Mouse (Mus musculus) hindbrain, embryonic 12.5 days (tissue): ENCODE data around the gene Gm43951. TPM values are rescaled to one million over a fixed set of nuclear protein-coding genes. Genes with fewer than 3 reads are reported as not detected.

Experiments used
- ATAC-seq: fragments of 200-750 bp; cut with Nextera tagmentation; 2 replicates; pipeline ENCODE4 v1.8.0; 2017; ENCODE audit warnings: moderate TSS enrichment; ENCODE audit not compliant: low FRiP score
- H3K27ac ChIP-seq: fragments of 300-500 bp; sonication (generic); 2 replicates; pipeline ENCODE4 v1.5.1; 2016; ENCODE audit warnings: mild to moderate bottlenecking
- H3K27me3 ChIP-seq: fragments of 300-500 bp; sonication (generic); 2 replicates; pipeline ENCODE4 v1.6.1; 2016; ENCODE audit warnings: mild to moderate bottlenecking
- H3K36me3 ChIP-seq: fragments of 300-500 bp; sonication (generic); 2 replicates; pipeline ENCODE4 v1.6.1; 2016; ENCODE audit warnings: mild to moderate bottlenecking
- H3K4me1 ChIP-seq: fragments of 300-500 bp; sonication (generic); 2 replicates; pipeline ENCODE4 v1.6.1; 2016
- H3K4me2 ChIP-seq: fragments of 300-500 bp; sonication (generic); replicated peaks from 2 replicates; pipeline ENCODE4 v1.6.1; 2016; ENCODE audit warnings: mild to moderate bottlenecking
- H3K4me3 ChIP-seq: fragments of 300-500 bp; sonication (generic); 2 replicates; pipeline ENCODE4 v1.5.1; 2016; ENCODE audit warnings: mild to moderate bottlenecking
- H3K9ac ChIP-seq: fragments of 300-500 bp; sonication (generic); 2 replicates; pipeline ENCODE4 v1.6.1; 2016; ENCODE audit warnings: mild to moderate bottlenecking, moderate library complexity
- H3K9me3 ChIP-seq: fragments of 300-500 bp; sonication (generic); replicated peaks from 2 replicates; pipeline ENCODE4 v1.6.1; 2016; ENCODE audit warnings: mild to moderate bottlenecking
- WGBS: fragments of 180-500 bp; shearing (Covaris S2); methylation state at CpG from one replicate; pipeline ENCODE4 v1.1.7; 2016; 5-methylcytosine and 5-hydroxymethylcytosine counted together
- polyA plus RNA-seq: library from polyadenylated mRNA; unstranded; fragments of >200 nt; fragmentation: Nextera tagmentation; extraction: Ambion mirVana; gene quantifications from 2 replicates; pipeline ENCODE4 v1.2.1, GENCODE M21; 2016

The Gm43951 gene
- 0.91 and 1.1 TPM in 2 replicates for polyA plus RNA-seq

- ATAC-seq = peak; percentile 60
- H3K4me1 ChIP-seq = peaks cover 21% of the 10 kb centered on the region
- H3K9ac ChIP-seq = peak within 1 kb of the TSS; percentile 90
- peak within 1 kb of the TSS; percentile 87 for H3K4me3 ChIP-seq
- no peaks in the 10 kb centered on the region for H3K9me3 ChIP-seq
- peak within 1 kb of the TSS; percentile 89 for H3K4me2 ChIP-seq
- under 1% methylated on average over 43 of the region's 43 CpGs for WGBS
- H3K36me3 ChIP-seq = peaks cover 30% of the 10 kb centered on the region
- H3K27me3 ChIP-seq = no peaks in the 10 kb centered on the region
- peak within 1 kb of the TSS; percentile 79 for H3K27ac ChIP-seq
Measured at GRCm38 (mm10) chr11:72206341-72207203, at the start of gene Gm43951. Gene Gm43951, minus strand, starts transcription at chr11:72206840.

- no peak overlapping the region for H3K27ac ChIP-seq
- H3K4me1 ChIP-seq = no peaks in the 10 kb centered on the region
- ATAC-seq = no peak
- no peak overlapping the region for H3K9ac ChIP-seq
- no peaks in the 10 kb centered on the region for H3K27me3 ChIP-seq
- no peak overlapping the region for H3K4me2 ChIP-seq
- H3K36me3 ChIP-seq = no peaks in the 10 kb centered on the region
- WGBS = 74% methylated on average over 2 of the region's 2 CpGs
- H3K4me3 ChIP-seq = no peak overlapping the region
- no peaks in the 10 kb centered on the region for H3K9me3 ChIP-seq
Measured at GRCm38 (mm10) chr11:72256441-72256840, 49.8 kb upstream of the Gm43951 start.

- H3K4me2 ChIP-seq = no peak overlapping the region
- H3K9ac ChIP-seq = no peak overlapping the region
- no peaks in the 10 kb centered on the region for H3K4me1 ChIP-seq
- H3K27ac ChIP-seq = no peak overlapping the region
- ATAC-seq = no peak
- H3K9me3 ChIP-seq = no peaks in the 10 kb centered on the region
- H3K4me3 ChIP-seq = no peak overlapping the region
- H3K27me3 ChIP-seq = no peaks in the 10 kb centered on the region
- 92% methylated on average over 4 of the region's 4 CpGs for WGBS
- no peaks in the 10 kb centered on the region for H3K36me3 ChIP-seq
Measured at GRCm38 (mm10) chr11:72255629-72256028, 49.0 kb upstream of the Gm43951 start.

GRCm38 (mm10) chr11:72245196-72245753 lies 38.6 kb upstream of the Gm43951 start:
- 72% methylated on average over 8 of the region's 8 CpGs for WGBS
- Histone ChIP-seq H3K27ac (no peak overlapping the region), H3K4me2 (no peak overlapping the region), H3K9me3 (no peaks in the 10 kb centered on the region), H3K36me3 (no peaks in the 10 kb centered on the region), H3K4me1 (no peaks in the 10 kb centered on the region), H3K9ac (no peak overlapping the region), H3K4me3 (no peak overlapping the region), H3K27me3 (no peaks in the 10 kb centered on the region; the same call in 1 of the 2 replicates)
- no peak for ATAC-seq

GRCm38 (mm10) chr11:72240062-72240860 lies 33.6 kb upstream of the Gm43951 start:
- Histone ChIP-seq H3K9me3 (no peaks in the 10 kb centered on the region), H3K27ac (no peak overlapping the region), H3K4me2 (no peak overlapping the region), H3K4me1 (no peaks in the 10 kb centered on the region), H3K36me3 (no peaks in the 10 kb centered on the region), H3K27me3 (no peaks in the 10 kb centered on the region; the same call in 1 of the 2 replicates), H3K9ac (no peak overlapping the region), H3K4me3 (no peak overlapping the region)
- no peak for ATAC-seq
- WGBS = 70% methylated on average over 4 of the region's 4 CpGs

- no peak overlapping the region for H3K9ac ChIP-seq
- WGBS = 71% methylated on average over 5 of the region's 5 CpGs
- no peak for ATAC-seq
Measured at GRCm38 (mm10) chr11:72234013-72234412, 27.4 kb upstream of the Gm43951 start.

GRCm38 (mm10) chr11:72232991-72233390 lies 26.4 kb upstream of the Gm43951 start:
- no peak for ATAC-seq
- Histone ChIP-seq H3K9ac (no peak overlapping the region), H3K36me3 (no peaks in the 10 kb centered on the region), H3K4me3 (no peak overlapping the region), H3K9me3 (no peaks in the 10 kb centered on the region), H3K27ac (no peak overlapping the region), H3K27me3 (no peaks in the 10 kb centered on the region), H3K4me1 (no peaks in the 10 kb centered on the region), H3K4me2 (no peak overlapping the region)
- 77% methylated on average over 1 of the region's 1 CpGs for WGBS

More at GRCm38 (mm10) chr11:72234013-72234412, 27.4 kb upstream of the Gm43951 start:
- Histone ChIP-seq H3K4me1 (no peaks in the 10 kb centered on the region), H3K9me3 (no peaks in the 10 kb centered on the region), H3K27me3 (no peaks in the 10 kb centered on the region), H3K4me2 (no peak overlapping the region), H3K27ac (no peak overlapping the region), H3K4me3 (no peak overlapping the region), H3K36me3 (no peaks in the 10 kb centered on the region)

GRCm38 (mm10) chr11:72232068-72232467 lies 25.4 kb upstream of the Gm43951 start:
- H3K9ac ChIP-seq = no peak overlapping the region
- H3K4me2 ChIP-seq = no peak overlapping the region
- no peaks in the 10 kb centered on the region for H3K27me3 ChIP-seq
- no peaks in the 10 kb centered on the region for H3K4me1 ChIP-seq
- no peaks in the 10 kb centered on the region for H3K9me3 ChIP-seq
- H3K36me3 ChIP-seq = no peaks in the 10 kb centered on the region
- WGBS = 83% methylated on average over 7 of the region's 7 CpGs
- no peak overlapping the region for H3K4me3 ChIP-seq
- ATAC-seq = no peak
- H3K27ac ChIP-seq = no peak overlapping the region

- no peaks in the 10 kb centered on the region for H3K36me3 ChIP-seq
- H3K27me3 ChIP-seq = no peaks in the 10 kb centered on the region
- 98% methylated on average over 4 of the region's 4 CpGs for WGBS
- no peak overlapping the region for H3K4me2 ChIP-seq
- no peak overlapping the region for H3K9ac ChIP-seq
- H3K27ac ChIP-seq = no peak overlapping the region
- no peak overlapping the region for H3K4me3 ChIP-seq
- no peak for ATAC-seq
- H3K9me3 ChIP-seq = no peaks in the 10 kb centered on the region
- H3K4me1 ChIP-seq = peaks cover 11% of the 10 kb centered on the region
Measured at GRCm38 (mm10) chr11:72228513-72228912, 21.9 kb upstream of the Gm43951 start.

- Histone ChIP-seq H3K9ac (no peak overlapping the region), H3K36me3 (no peaks in the 10 kb centered on the region), H3K27ac (no peak overlapping the region), H3K9me3 (no peaks in the 10 kb centered on the region), H3K4me2 (no peak overlapping the region), H3K27me3 (no peaks in the 10 kb centered on the region), H3K4me1 (peaks cover 11% of the 10 kb centered on the region), H3K4me3 (no peak overlapping the region)
- ATAC-seq = no peak
- 92% methylated on average over 6 of the region's 6 CpGs for WGBS
Measured at GRCm38 (mm10) chr11:72226901-72227300, 20.3 kb upstream of the Gm43951 start.

- H3K9me3 ChIP-seq = no peaks in the 10 kb centered on the region
- no peaks in the 10 kb centered on the region for H3K36me3 ChIP-seq
- no peak overlapping the region for H3K4me2 ChIP-seq
- H3K9ac ChIP-seq = no peak overlapping the region
- ATAC-seq = peak; percentile 43; the same call in 1 of the 2 replicates
- no peaks in the 10 kb centered on the region for H3K27me3 ChIP-seq
- no peak overlapping the region for H3K4me3 ChIP-seq
- no peak overlapping the region for H3K27ac ChIP-seq
- peaks cover 11% of the 10 kb centered on the region for H3K4me1 ChIP-seq
- 42% methylated on average over 10 of the region's 10 CpGs for WGBS
Measured at GRCm38 (mm10) chr11:72226020-72226791, 19.6 kb upstream of the Gm43951 start.
